Mouse (Mus musculus) embryonic facial prominence, embryonic 11.5 days (tissue): ENCODE measurements around the gene Cnr2. TPM values are rescaled to one million over a fixed set of nuclear protein-coding genes. Genes with fewer than 3 reads are reported as not detected.

Experiments used
- ATAC-seq: fragments of 200-750 bp; cut with Nextera tagmentation; replicated peaks from 2 replicates; pipeline ENCODE4 v1.8.0; 2017; ENCODE audit warnings: low read depth; ENCODE audit not compliant: insufficient number of reproducible peaks, low FRiP score, low TSS enrichment
- DNase-seq: peaks from one replicate; pipeline ENCODE4 v3.0.0-alpha.2; 2015; ENCODE audit warnings: low spot score
- H3K27ac ChIP-seq: fragments of 300-500 bp; sonication (generic); replicated peaks from 2 replicates; pipeline ENCODE4 v1.5.1; 2014; ENCODE audit warnings: mild to moderate bottlenecking, low read depth, low read length, control low read depth
- H3K27me3 ChIP-seq: fragments of 300-500 bp; sonication (generic); 2 replicates; pipeline ENCODE4 v1.6.1; 2014; ENCODE audit warnings: mild to moderate bottlenecking, low read length, moderate library complexity, mixed read lengths; ENCODE audit not compliant: control insufficient read depth, insufficient read depth
- H3K36me3 ChIP-seq: fragments of 300-500 bp; sonication (generic); replicated peaks from 2 replicates; pipeline ENCODE4 v1.6.1; 2014; ENCODE audit warnings: low read depth, mild to moderate bottlenecking, low read length, moderate library complexity, mixed read lengths; ENCODE audit not compliant: control insufficient read depth, insufficient read depth
- H3K4me1 ChIP-seq: fragments of 300-500 bp; sonication (generic); 2 replicates; pipeline ENCODE4 v1.6.1; 2014; ENCODE audit warnings: low read length, mixed read lengths; ENCODE audit not compliant: control insufficient read depth, insufficient read depth
- H3K4me2 ChIP-seq: fragments of 300-500 bp; sonication (generic); 2 replicates; pipeline ENCODE4 v1.6.1; 2014; ENCODE audit warnings: low read depth, mild to moderate bottlenecking, control low read depth, low read length, moderate library complexity
- H3K4me3 ChIP-seq: fragments of 300-500 bp; sonication (generic); 2 replicates; pipeline ENCODE4 v1.5.1; 2014; ENCODE audit warnings: low read depth, low read length, control low read depth
- H3K9ac ChIP-seq: fragments of 300-500 bp; sonication (generic); replicated peaks from 2 replicates; pipeline ENCODE4 v1.6.1; 2014; ENCODE audit warnings: mild to moderate bottlenecking, control low read depth, low read length
- H3K9me3 ChIP-seq: fragments of 300-500 bp; sonication (generic); replicated peaks from 2 replicates; pipeline ENCODE4 v1.6.1; 2016; ENCODE audit warnings: mild to moderate bottlenecking, low read length, inconsistent platforms, mixed read lengths; ENCODE audit not compliant: control insufficient read depth
- WGBS: fragments of 180-500 bp; shearing (Covaris S2); extraction: QIAGEN DNeasy Blood & Tissue Kit; methylation state at CpG from one replicate; pipeline ENCODE4 v1.1.7; 2014; 5-methylcytosine and 5-hydroxymethylcytosine counted together
- polyA plus RNA-seq: library from polyadenylated mRNA; unstranded; fragments of >200 nt; fragmentation: Nextera tagmentation; extraction: Ambion mirVana; gene quantifications from 2 replicates; pipeline ENCODE4 v1.2.1, GENCODE M21; 2014

Gene Cnr2
- polyA plus RNA-seq, 1 experiment from 2014 or later, result 0.43 TPM

- H3K36me3 ChIP-seq, result peaks cover 3% of the 10 kb centered on the region; the same call in 1 of the 2 replicates
- peak within 1 kb of the TSS; percentile 82 for H3K4me2 ChIP-seq
- H3K27ac ChIP-seq, result peak within 1 kb of the TSS; percentile 100
- DNase-seq (peak; percentile 99), ATAC-seq (peak; percentile 94)
- no peaks in the 10 kb centered on the region for H3K9me3 ChIP-seq
- peaks cover 6% of the 10 kb centered on the region for H3K4me1 ChIP-seq
- peak within 1 kb of the TSS; percentile 96 for H3K4me3 ChIP-seq
- H3K9ac ChIP-seq, result peak within 1 kb of the TSS; percentile 92
- H3K27me3 ChIP-seq, result no peaks in the 10 kb centered on the region
- under 1% methylated on average over 64 of the region's 67 CpGs for WGBS
Observed at GRCm38 (mm10) chr4:135855536-135856222, 39.5 kb upstream of the Cnr2 start, which contains the start of gene Srsf10. Gene Srsf10 (plus strand): TSS chr4:135855747.

- Histone ChIP-seq H3K4me1 (peaks cover 6% of the 10 kb centered on the region), H3K36me3 (peaks cover 3% of the 10 kb centered on the region; the same call in 1 of the 2 replicates), H3K9ac (peak overlapping the region; percentile 92), H3K27ac (peak overlapping the region; percentile 100), H3K4me2 (peak overlapping the region; percentile 67), H3K9me3 (no peaks in the 10 kb centered on the region), H3K27me3 (no peaks in the 10 kb centered on the region), H3K4me3 (peak overlapping the region; percentile 96)
- DNase-seq (peak; percentile 73), ATAC-seq (peak; percentile 60)
- under 1% methylated on average over 81 of the region's 91 CpGs for WGBS
Observed at GRCm38 (mm10) chr4:135856223-135857091, 38.7 kb upstream of the Cnr2 start.

- Histone ChIP-seq H3K9me3 (no peaks in the 10 kb centered on the region), H3K27ac (no peak overlapping the region), H3K36me3 (peaks cover 3% of the 10 kb centered on the region; the same call in 1 of the 2 replicates), H3K4me3 (peak overlapping the region; percentile 96), H3K9ac (peak overlapping the region; percentile 58), H3K4me1 (peaks cover 6% of the 10 kb centered on the region), H3K4me2 (peak overlapping the region; percentile 67), H3K27me3 (no peaks in the 10 kb centered on the region)
- ATAC-seq (no peak), DNase-seq (no peak)
- WGBS, result 12% methylated on average over 7 of the region's 7 CpGs
Observed at GRCm38 (mm10) chr4:135857597-135858186, 37.5 kb upstream of the Cnr2 start.

GRCm38 (mm10) chr4:135868996-135869395, 26.2 kb upstream of the Cnr2 start:
- no peaks in the 10 kb centered on the region for H3K9me3 ChIP-seq
- no peaks in the 10 kb centered on the region for H3K27me3 ChIP-seq
- H3K9ac ChIP-seq, result no peak overlapping the region
- no peak overlapping the region for H3K4me3 ChIP-seq
- 68% methylated on average over 2 of the region's 2 CpGs for WGBS
- DNase-seq, result no peak
- no peak overlapping the region for H3K4me2 ChIP-seq
- ATAC-seq, result no peak
- H3K4me1 ChIP-seq, result no peaks in the 10 kb centered on the region
- H3K36me3 ChIP-seq, result peaks cover 2% of the 10 kb centered on the region; the same call in 1 of the 2 replicates
- no peak overlapping the region for H3K27ac ChIP-seq

GRCm38 (mm10) chr4:135870227-135871023, 24.8 kb upstream of the Cnr2 start:
- ATAC-seq, result no peak
- Histone ChIP-seq H3K4me1 (no peaks in the 10 kb centered on the region; the same call in 1 of the 2 replicates), H3K36me3 (peaks cover 2% of the 10 kb centered on the region; the same call in 1 of the 2 replicates), H3K4me2 (no peak overlapping the region), H3K27ac (no peak overlapping the region), H3K27me3 (no peaks in the 10 kb centered on the region), H3K9ac (no peak overlapping the region), H3K9me3 (no peaks in the 10 kb centered on the region), H3K4me3 (no peak overlapping the region)
- WGBS, result 62% methylated on average over 2 of the region's 2 CpGs
- no peak for DNase-seq

GRCm38 (mm10) chr4:135872015-135872414, 23.2 kb upstream of the Cnr2 start:
- ATAC-seq (no peak), DNase-seq (no peak)
- Histone ChIP-seq H3K27me3 (no peaks in the 10 kb centered on the region), H3K9me3 (no peaks in the 10 kb centered on the region), H3K4me1 (no peaks in the 10 kb centered on the region; the same call in 1 of the 2 replicates), H3K9ac (peak overlapping the region; percentile 98; the same call in 1 of the 2 replicates), H3K36me3 (peaks cover 2% of the 10 kb centered on the region; the same call in 1 of the 2 replicates), H3K4me3 (peak overlapping the region; percentile 80), H3K27ac (no peak overlapping the region), H3K4me2 (peak overlapping the region; percentile 52)
- WGBS, result 54% methylated on average over 3 of the region's 3 CpGs
